Mouse (Mus musculus): ENCODE results near the gene Nlrp3. TPM values are rescaled to one million over a fixed set of nuclear protein-coding genes. Genes with fewer than 3 reads are reported as not detected.

Gene Nlrp3
- under 1 TPM; 0.45 to 0.55 TPM for total RNA-seq (2021)
- 0.33 and 0.38 TPM in 2 replicates for polyA plus RNA-seq (2012; rRNA removed)
- long read RNA-seq = 0 reads

GRCm38 (mm10) chr11:59541324-59541723 is at the start of gene Nlrp3:
TSS of gene Nlrp3 (plus strand) at chr11:59541568.
- no peaks in the 10 kb centered on the region for H3K27me3 ChIP-seq (ENCODE audit: control insufficient read depth, insufficient read depth, low read length)
- WGBS = 24% methylated on average over 3 of the region's 3 CpGs
- intact Hi-C loops (cut with DNase I) = no loop called here
- no peak within 1 kb of the TSS for H3K4me3 ChIP-seq
- H3K79me2 ChIP-seq (replicated peaks; ENCODE audit: control insufficient read depth, insufficient read depth, low read length) = no peaks in the 10 kb centered on the region
- no peaks in the 10 kb centered on the region for H3K4me1 ChIP-seq (ENCODE audit: control insufficient read depth, insufficient read depth, low read length)
- H3K27ac ChIP-seq = no peak within 1 kb of the TSS; the same call in 1 of the 2 replicates
- TF ChIP-seq EP300 (IDR thresholded peaks at IDR 0.05; ENCODE audit: insufficient read depth, low read depth, low read length) (no peak), CTCF (IDR thresholded peaks at IDR 0.05) (no peak), POLR2A (IDR thresholded peaks at IDR 0.05; ENCODE audit: insufficient read depth, low read depth, low read length) (no peak)
- no peak for DNase-seq
- no peak within 1 kb of the TSS for H3K9ac ChIP-seq (ENCODE audit: low read depth, low read length)
- no peaks in the 10 kb centered on the region for H3K36me3 ChIP-seq (ENCODE audit: control insufficient read depth, insufficient read depth, low read length)

- no peak for DNase-seq
- Histone ChIP-seq H3K27ac (no peak overlapping the region), H3K27me3 (ENCODE audit: control insufficient read depth, insufficient read depth, low read length) (no peaks in the 10 kb centered on the region), H3K9ac (ENCODE audit: low read depth, low read length) (no peak overlapping the region), H3K4me1 (ENCODE audit: control insufficient read depth, insufficient read depth, low read length) (no peaks in the 10 kb centered on the region), H3K36me3 (ENCODE audit: control insufficient read depth, insufficient read depth, low read length) (no peaks in the 10 kb centered on the region), H3K79me2 (replicated peaks; ENCODE audit: control insufficient read depth, insufficient read depth, low read length) (no peaks in the 10 kb centered on the region), H3K4me3 (no peak overlapping the region)
- intact Hi-C loops (cut with DNase I) = no loop called here
- no peak for TF ChIP-seq POLR2A (IDR thresholded peaks at IDR 0.05; ENCODE audit: insufficient read depth, low read depth, low read length)
- TF ChIP-seq EP300 (IDR thresholded peaks at IDR 0.05; ENCODE audit: insufficient read depth, low read depth, low read length) = no peak
- no peak for TF ChIP-seq CTCF (IDR thresholded peaks at IDR 0.05)
- 52% methylated on average over 6 of the region's 6 CpGs for WGBS
These were observed 44.6 kb upstream of the Nlrp3 start for GRCm38 (mm10) chr11:59496672-59497310.

GRCm38 (mm10) chr11:59497747-59498146 is 43.6 kb upstream of the Nlrp3 start:
- no peaks in the 10 kb centered on the region; the same call in 1 of the 2 replicates for H3K36me3 ChIP-seq (ENCODE audit: control insufficient read depth, insufficient read depth, low read length)
- no peaks in the 10 kb centered on the region for H3K27me3 ChIP-seq (ENCODE audit: control insufficient read depth, insufficient read depth, low read length)
- H3K4me1 ChIP-seq (ENCODE audit: control insufficient read depth, insufficient read depth, low read length) = no peaks in the 10 kb centered on the region
- DNase-seq = no peak
- H3K9ac ChIP-seq (ENCODE audit: low read depth, low read length) = no peak overlapping the region
- H3K4me3 ChIP-seq = no peak overlapping the region
- WGBS = 91% methylated on average over 7 of the region's 7 CpGs
- H3K79me2 ChIP-seq (replicated peaks; ENCODE audit: control insufficient read depth, insufficient read depth, low read length) = no peaks in the 10 kb centered on the region
- intact Hi-C loops (cut with DNase I) = no loop called here
- H3K27ac ChIP-seq = no peak overlapping the region
- TF ChIP-seq CTCF (IDR thresholded peaks at IDR 0.05) = peak; percentile 28
- TF ChIP-seq POLR2A (IDR thresholded peaks at IDR 0.05; ENCODE audit: insufficient read depth, low read depth, low read length) = no peak

GRCm38 (mm10) chr11:59501978-59502700 is 39.2 kb upstream of the Nlrp3 start:
- Histone ChIP-seq H3K79me2 (replicated peaks; ENCODE audit: control insufficient read depth, insufficient read depth, low read length) (no peaks in the 10 kb centered on the region), H3K36me3 (ENCODE audit: control insufficient read depth, insufficient read depth, low read length) (no peaks in the 10 kb centered on the region; the same call in 1 of the 2 replicates), H3K27ac (no peak overlapping the region), H3K27me3 (ENCODE audit: control insufficient read depth, insufficient read depth, low read length) (no peaks in the 10 kb centered on the region), H3K4me1 (ENCODE audit: control insufficient read depth, insufficient read depth, low read length) (peaks cover 1% of the 10 kb centered on the region; the same call in 1 of the 2 replicates), H3K4me3 (no peak overlapping the region), H3K9ac (ENCODE audit: low read depth, low read length) (no peak overlapping the region)
- no peak for TF ChIP-seq CTCF (IDR thresholded peaks at IDR 0.05)
- no peak for TF ChIP-seq POLR2A (IDR thresholded peaks at IDR 0.05; ENCODE audit: insufficient read depth, low read depth, low read length)
- TF ChIP-seq EP300 (IDR thresholded peaks at IDR 0.05; ENCODE audit: insufficient read depth, low read depth, low read length) = no peak
- intact Hi-C loops (cut with DNase I) = no loop called here
- DNase-seq = no peak
- 83% methylated on average over 5 of the region's 5 CpGs for WGBS

GRCm38 (mm10) chr11:59505351-59505838 is 36.0 kb upstream of the Nlrp3 start:
- Histone ChIP-seq H3K27me3 (ENCODE audit: control insufficient read depth, insufficient read depth, low read length) (no peaks in the 10 kb centered on the region), H3K9ac (ENCODE audit: low read depth, low read length) (peak overlapping the region; percentile 97), H3K4me3 (peak overlapping the region; percentile 93), H3K79me2 (replicated peaks; ENCODE audit: control insufficient read depth, insufficient read depth, low read length) (no peaks in the 10 kb centered on the region), H3K36me3 (ENCODE audit: control insufficient read depth, insufficient read depth, low read length) (no peaks in the 10 kb centered on the region; the same call in 1 of the 2 replicates), H3K27ac (peak overlapping the region; percentile 91), H3K4me1 (ENCODE audit: control insufficient read depth, insufficient read depth, low read length) (peaks cover 1% of the 10 kb centered on the region; the same call in 1 of the 2 replicates)
- TF ChIP-seq CTCF (IDR thresholded peaks at IDR 0.05) (no peak), POLR2A (IDR thresholded peaks at IDR 0.05; ENCODE audit: insufficient read depth, low read depth, low read length) (peak; percentile 39; the same call in 1 of the 2 replicates), EP300 (IDR thresholded peaks at IDR 0.05; ENCODE audit: insufficient read depth, low read depth, low read length) (no peak)
- peak; percentile 60 to 66 for DNase-seq
- intact Hi-C loops (cut with DNase I) = no loop called here
- 2% methylated on average over 21 of the region's 21 CpGs for WGBS

All from heart, adult 2 months (tissue).